Mouse (Mus musculus) small intestine, adult 10 weeks (tissue): Measurements from ENCODE around the gene Olfr1097. TPM values are rescaled to one million over a fixed set of nuclear protein-coding genes. Genes with fewer than 3 reads are reported as not detected.

Experiments
- polyA plus RNA-seq: library from polyadenylated mRNA; stranded (reverse); fragments of 350-450 nt; fragmentation: Illumina TruSeq; extraction: RNeasy Lipid Tissue Mini Kit (QIAGEN cat#74804); gene quantifications from one replicate; pipeline ENCODE4 v1.2.3, GENCODE M21; 2014; ENCODE audit warnings: low replicate concordance

Gene Olfr1097
- polyA plus RNA-seq = not detected

DNA sequence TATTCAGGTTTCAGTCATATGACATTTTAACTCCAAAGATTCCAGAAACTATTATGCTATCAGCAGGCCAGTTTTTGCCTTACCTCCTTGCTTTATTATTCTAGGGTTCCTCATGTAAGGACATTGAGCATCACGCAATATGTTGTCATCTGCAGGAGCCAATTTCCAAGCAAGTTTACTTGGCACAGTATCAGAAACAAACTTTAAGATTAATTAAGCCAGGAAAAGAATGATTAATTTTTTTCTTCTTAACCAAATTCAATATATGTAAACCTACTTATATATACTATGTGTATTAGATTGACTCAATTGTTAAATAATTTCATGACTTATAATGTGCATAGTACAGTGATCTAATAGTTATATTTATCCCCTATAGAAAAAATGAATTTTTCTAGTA, at the start of gene Olfr1097:
Gene Olfr1097 (minus strand): TSS at position 101 of the 400 bp plus-strand sequence.

GRCm38 (mm10) chr2:86924445-86924844, 32.4 kb upstream of the Olfr1097 start, which contains the start of gene Olfr1098:
TSS of gene Olfr1098 (minus strand) at chr2:86924545.

GRCm38 (mm10) chr2:86874702-86875101, 17.3 kb downstream of the Olfr1097 start, which contains the start of gene Gm13723:
TSS of gene Gm13723 (minus strand) at chr2:86874802.

GRCm38 (mm10) chr2:86851596-86851995, 40.4 kb downstream of the Olfr1097 start, which contains the start of gene Olfr1095:
TSS of gene Olfr1095 (minus strand) at chr2:86851696.

Other genes starting within 250 kb of the Olfr1097 start
- not detected for gene Olfr1085, start 230.2 kb downstream of the Olfr1097 start, polyA plus RNA-seq
- not detected for gene Olfr1086, start 212.1 kb downstream of the Olfr1097 start, polyA plus RNA-seq
- gene Olfr1087, start 193.8 kb downstream of the Olfr1097 start, polyA plus RNA-seq = not detected
- gene Olfr1089, start 158.5 kb downstream of the Olfr1097 start, polyA plus RNA-seq = not detected
- not detected for gene Olfr1090, start 133.2 kb downstream of the Olfr1097 start, polyA plus RNA-seq
- not detected for gene Olfr1093, start 109.7 kb downstream of the Olfr1097 start, polyA plus RNA-seq
- not detected for gene Olfr141, start 82.2 kb downstream of the Olfr1097 start, polyA plus RNA-seq
- not detected for gene Olfr1094, start 67.6 kb downstream of the Olfr1097 start, polyA plus RNA-seq
- gene Olfr1095, start 40.5 kb downstream of the Olfr1097 start, polyA plus RNA-seq = not detected
- not detected for gene Gm13723, start 17.4 kb downstream of the Olfr1097 start, polyA plus RNA-seq
- gene Olfr1098, start 32.3 kb upstream of the Olfr1097 start, polyA plus RNA-seq = not detected
- not detected for gene Olfr1099, start 68.5 kb upstream of the Olfr1097 start, polyA plus RNA-seq
- gene Olfr1100, start 87.7 kb upstream of the Olfr1097 start, polyA plus RNA-seq = not detected
- not detected for gene Olfr1101, start 99.0 kb upstream of the Olfr1097 start, polyA plus RNA-seq
- not detected for gene Olfr1102, start 106.2 kb upstream of the Olfr1097 start, polyA plus RNA-seq
- not detected for gene Olfr1104, start 134.9 kb upstream of the Olfr1097 start, polyA plus RNA-seq
- gene Olfr1105, start 144.3 kb upstream of the Olfr1097 start, polyA plus RNA-seq = not detected
- gene Olfr1106, start 160.1 kb upstream of the Olfr1097 start, polyA plus RNA-seq = not detected
- gene Olfr1107, start 183.6 kb upstream of the Olfr1097 start, polyA plus RNA-seq = not detected
- not detected for gene Olfr1109, start 203.8 kb upstream of the Olfr1097 start, polyA plus RNA-seq
- not detected for gene Olfr259, start 222.4 kb upstream of the Olfr1097 start, polyA plus RNA-seq
- not detected for gene Olfr1110, start 248.1 kb upstream of the Olfr1097 start, polyA plus RNA-seq